Mouse (Mus musculus): ENCODE results near the gene Cyp2t4. TPM values are rescaled to one million over a fixed set of nuclear protein-coding genes. Genes with fewer than 3 reads are reported as not detected.

Cyp2t4 gene
- polyA plus RNA-seq, 1 experiment from 2014 or later, result not detected

GRCm38 (mm10) chr7:27174496-27174895, 21.0 kb downstream of the Cyp2t4 start:
- H3K4me3 ChIP-seq (ENCODE audit: low read depth, low read length), result no peak overlapping the region
- WGBS, result 98% methylated on average over 14 of the region's 15 CpGs
- peaks cover 4% of the 10 kb centered on the region; the same call in 1 of the 2 replicates for H3K4me1 ChIP-seq (replicated peaks; ENCODE audit: control insufficient read depth, insufficient read depth, low read length)
- no peaks in the 10 kb centered on the region for H3K27me3 ChIP-seq (ENCODE audit: control insufficient read depth, insufficient read depth, low read length)
- no peak overlapping the region for H3K27ac ChIP-seq (ENCODE audit: low read depth, low read length)
- H3K9me3 ChIP-seq (ENCODE audit: control insufficient read depth, low read length), result no peaks in the 10 kb centered on the region
- no peak overlapping the region for H3K9ac ChIP-seq (ENCODE audit: low read depth, low read length)
- DNase-seq (ENCODE audit: low spot score) (no peak), ATAC-seq (ENCODE audit: low FRiP score) (no peak)
- no peak overlapping the region for H3K4me2 ChIP-seq (replicated peaks; ENCODE audit: low read depth, low read length)
- H3K36me3 ChIP-seq (ENCODE audit: control insufficient read depth, insufficient read depth, low read length), result no peaks in the 10 kb centered on the region

- no peak overlapping the region for H3K4me2 ChIP-seq (replicated peaks; ENCODE audit: low read depth, low read length)
- ATAC-seq (ENCODE audit: low FRiP score) (no peak), DNase-seq (ENCODE audit: low spot score) (no peak)
- no peaks in the 10 kb centered on the region for H3K36me3 ChIP-seq (ENCODE audit: control insufficient read depth, insufficient read depth, low read length)
- H3K27ac ChIP-seq (ENCODE audit: low read depth, low read length), result no peak overlapping the region
- no peak overlapping the region for H3K9ac ChIP-seq (ENCODE audit: low read depth, low read length)
- H3K27me3 ChIP-seq (ENCODE audit: control insufficient read depth, insufficient read depth, low read length), result no peaks in the 10 kb centered on the region
- 95% methylated on average over 7 of the region's 7 CpGs for WGBS
- no peaks in the 10 kb centered on the region for H3K9me3 ChIP-seq (ENCODE audit: control insufficient read depth, low read length)
- H3K4me1 ChIP-seq (replicated peaks; ENCODE audit: control insufficient read depth, insufficient read depth, low read length), result peaks cover 4% of the 10 kb centered on the region; the same call in 1 of the 2 replicates
- no peak overlapping the region for H3K4me3 ChIP-seq (ENCODE audit: low read depth, low read length)
Observed at GRCm38 (mm10) chr7:27174896-27175295, 21.4 kb downstream of the Cyp2t4 start.

- H3K27ac ChIP-seq (ENCODE audit: low read depth, low read length), result peak overlapping the region; percentile 85
- H3K4me2 ChIP-seq (replicated peaks; ENCODE audit: low read depth, low read length), result peak overlapping the region; percentile 50
- DNase-seq (ENCODE audit: low spot score) (no peak), ATAC-seq (ENCODE audit: low FRiP score) (peak; percentile 28)
- peaks cover 4% of the 10 kb centered on the region; the same call in 1 of the 2 replicates for H3K4me1 ChIP-seq (replicated peaks; ENCODE audit: control insufficient read depth, insufficient read depth, low read length)
- no peaks in the 10 kb centered on the region for H3K36me3 ChIP-seq (ENCODE audit: control insufficient read depth, insufficient read depth, low read length)
- H3K27me3 ChIP-seq (ENCODE audit: control insufficient read depth, insufficient read depth, low read length), result no peaks in the 10 kb centered on the region
- H3K4me3 ChIP-seq (ENCODE audit: low read depth, low read length), result peak overlapping the region; percentile 52
- peak overlapping the region; percentile 59 for H3K9ac ChIP-seq (ENCODE audit: low read depth, low read length)
- WGBS, result 23% methylated on average over 4 of the region's 4 CpGs
- no peaks in the 10 kb centered on the region for H3K9me3 ChIP-seq (ENCODE audit: control insufficient read depth, low read length)
Observed at GRCm38 (mm10) chr7:27177942-27178323, 24.4 kb downstream of the Cyp2t4 start.

GRCm38 (mm10) chr7:27178324-27179216, 25.1 kb downstream of the Cyp2t4 start, which contains the start of gene Rab4b:
Gene Rab4b (minus strand): TSS chr7:27178896.
- peak; percentile 98 for DNase-seq (ENCODE audit: low spot score)
- under 1% methylated on average over 51 of the region's 53 CpGs for WGBS

GRCm38 (mm10) chr7:27179217-27179918, 25.9 kb downstream of the Cyp2t4 start:
- Histone ChIP-seq H3K36me3 (ENCODE audit: control insufficient read depth, insufficient read depth, low read length) (0 out of 2 replicates have a peak, but pooled peaks cover 5% of the 10 kb centered on the region), H3K4me1 (replicated peaks; ENCODE audit: control insufficient read depth, insufficient read depth, low read length) (peaks cover 4% of the 10 kb centered on the region; the same call in 1 of the 2 replicates), H3K27me3 (ENCODE audit: control insufficient read depth, insufficient read depth, low read length) (no peaks in the 10 kb centered on the region), H3K27ac (ENCODE audit: low read depth, low read length) (0 out of 2 replicates have a peak overlapping the region, but pooled peaks have one; percentile 12), H3K9ac (ENCODE audit: low read depth, low read length) (no peak overlapping the region), H3K9me3 (ENCODE audit: control insufficient read depth, low read length) (no peaks in the 10 kb centered on the region), H3K4me2 (replicated peaks; ENCODE audit: low read depth, low read length) (peak overlapping the region; percentile 38), H3K4me3 (ENCODE audit: low read depth, low read length) (peak overlapping the region; percentile 52)
- DNase-seq (ENCODE audit: low spot score) (no peak), ATAC-seq (ENCODE audit: low FRiP score) (no peak)
- WGBS, result 50% methylated on average over 16 of the region's 16 CpGs

More at GRCm38 (mm10) chr7:27178324-27179216, 25.1 kb downstream of the Cyp2t4 start, which contains the start of gene Rab4b:
- peak; percentile 98 for ATAC-seq (ENCODE audit: low FRiP score)
- H3K9ac ChIP-seq (ENCODE audit: low read depth, low read length), result peak within 1 kb of the TSS; percentile 59
- peak within 1 kb of the TSS; percentile 50 for H3K4me2 ChIP-seq (replicated peaks; ENCODE audit: low read depth, low read length)
- peak within 1 kb of the TSS; percentile 52 for H3K4me3 ChIP-seq (ENCODE audit: low read depth, low read length)
- 0 out of 2 replicates have a peak, but pooled peaks cover 3% of the 10 kb centered on the region for H3K36me3 ChIP-seq (ENCODE audit: control insufficient read depth, insufficient read depth, low read length)
- no peaks in the 10 kb centered on the region for H3K27me3 ChIP-seq (ENCODE audit: control insufficient read depth, insufficient read depth, low read length)
- no peaks in the 10 kb centered on the region for H3K9me3 ChIP-seq (ENCODE audit: control insufficient read depth, low read length)
- peaks cover 4% of the 10 kb centered on the region; the same call in 1 of the 2 replicates for H3K4me1 ChIP-seq (replicated peaks; ENCODE audit: control insufficient read depth, insufficient read depth, low read length)
- H3K27ac ChIP-seq (ENCODE audit: low read depth, low read length), result peak within 1 kb of the TSS; percentile 85

GRCm38 (mm10) chr7:27180036-27180435, 26.5 kb downstream of the Cyp2t4 start:
- no peak overlapping the region for H3K4me2 ChIP-seq (replicated peaks; ENCODE audit: low read depth, low read length)
- H3K27ac ChIP-seq (ENCODE audit: low read depth, low read length), result no peak overlapping the region
- 67% methylated on average over 5 of the region's 5 CpGs for WGBS

GRCm38 (mm10) chr7:27180837-27181695, 27.6 kb downstream of the Cyp2t4 start, which contains the start of the genes Gm21983 and Mia:
Gene Gm21983 (minus strand): TSS chr7:27181086.
Gene Mia (minus strand): TSS chr7:27181157.
- 81% methylated on average over 14 of the region's 14 CpGs for WGBS
- H3K9me3 ChIP-seq (ENCODE audit: control insufficient read depth, low read length), result no peaks in the 10 kb centered on the region
- no peak within 1 kb of the TSS for H3K9ac ChIP-seq (ENCODE audit: low read depth, low read length)
- peaks cover 4% of the 10 kb centered on the region; the same call in 1 of the 2 replicates for H3K4me1 ChIP-seq (replicated peaks; ENCODE audit: control insufficient read depth, insufficient read depth, low read length)
- H3K4me2 ChIP-seq (replicated peaks; ENCODE audit: low read depth, low read length), result no peak within 1 kb of the TSS
- DNase-seq (ENCODE audit: low spot score) (no peak), ATAC-seq (ENCODE audit: low FRiP score) (no peak)
- peaks cover 16% of the 10 kb centered on the region for H3K36me3 ChIP-seq (ENCODE audit: control insufficient read depth, insufficient read depth, low read length)
- no peak within 1 kb of the TSS for H3K4me3 ChIP-seq (ENCODE audit: low read depth, low read length)
- no peaks in the 10 kb centered on the region for H3K27me3 ChIP-seq (ENCODE audit: control insufficient read depth, insufficient read depth, low read length)
- H3K27ac ChIP-seq (ENCODE audit: low read depth, low read length), result no peak within 1 kb of the TSS

More at GRCm38 (mm10) chr7:27180036-27180435, 26.5 kb downstream of the Cyp2t4 start:
- Histone ChIP-seq H3K9ac (ENCODE audit: low read depth, low read length) (no peak overlapping the region), H3K4me3 (ENCODE audit: low read depth, low read length) (no peak overlapping the region), H3K4me1 (replicated peaks; ENCODE audit: control insufficient read depth, insufficient read depth, low read length) (peaks cover 4% of the 10 kb centered on the region; the same call in 1 of the 2 replicates), H3K27me3 (ENCODE audit: control insufficient read depth, insufficient read depth, low read length) (no peaks in the 10 kb centered on the region), H3K36me3 (ENCODE audit: control insufficient read depth, insufficient read depth, low read length) (peaks cover 8% of the 10 kb centered on the region), H3K9me3 (ENCODE audit: control insufficient read depth, low read length) (no peaks in the 10 kb centered on the region)
- no peak for DNase-seq (ENCODE audit: low spot score)
- ATAC-seq (ENCODE audit: low FRiP score), result no peak

GRCm38 (mm10) chr7:27182498-27182897, 29.0 kb downstream of the Cyp2t4 start:
- no peak overlapping the region for H3K4me2 ChIP-seq (replicated peaks; ENCODE audit: low read depth, low read length)
- 89% methylated on average over 1 of the region's 1 CpGs for WGBS
- no peak for ATAC-seq (ENCODE audit: low FRiP score)

More at GRCm38 (mm10) chr7:27182498-27182897, 29.0 kb downstream of the Cyp2t4 start:
- no peaks in the 10 kb centered on the region for H3K27me3 ChIP-seq (ENCODE audit: control insufficient read depth, insufficient read depth, low read length)
- no peaks in the 10 kb centered on the region for H3K9me3 ChIP-seq (ENCODE audit: control insufficient read depth, low read length)
- peaks cover 4% of the 10 kb centered on the region; the same call in 1 of the 2 replicates for H3K4me1 ChIP-seq (replicated peaks; ENCODE audit: control insufficient read depth, insufficient read depth, low read length)
- no peak for DNase-seq (ENCODE audit: low spot score)
- peaks cover 26% of the 10 kb centered on the region for H3K36me3 ChIP-seq (ENCODE audit: control insufficient read depth, insufficient read depth, low read length)
- no peak overlapping the region for H3K9ac ChIP-seq (ENCODE audit: low read depth, low read length)
- H3K4me3 ChIP-seq (ENCODE audit: low read depth, low read length), result no peak overlapping the region
- H3K27ac ChIP-seq (ENCODE audit: low read depth, low read length), result no peak overlapping the region
